Mouse (Mus musculus) E14TG2a.4 (cell line): Measurements from ENCODE around the gene Tomm22.
A peak's percentile ranks its signal among the peaks of the same experiment; 100 is the strongest.

Source experiments
- H3K27me3 ChIP-seq: 2 replicates; pipeline ENCODE4 v1.6.1; 2014; ENCODE audit warnings: low read length, control low read depth; ENCODE audit not compliant: insufficient read depth
- H3K36me3 ChIP-seq: 2 replicates; pipeline ENCODE4 v1.6.1; 2014; ENCODE audit warnings: low read length, control low read depth; ENCODE audit not compliant: insufficient read depth
- H3K4me1 ChIP-seq: replicated peaks from 2 replicates; pipeline ENCODE4 v1.6.1; 2014; ENCODE audit warnings: low read depth, low read length, control low read depth
- H3K4me3 ChIP-seq: replicated peaks from 2 replicates; pipeline ENCODE4 v1.5.1; 2014; ENCODE audit warnings: mild to moderate bottlenecking, low read length
- H3K9me3 ChIP-seq: 2 replicates; pipeline ENCODE4 v1.6.1; 2014; ENCODE audit warnings: low read length, control low read depth
- CTCF ChIP-seq: conservative IDR thresholded peaks from 2 replicates; pipeline ENCODE4 v1.5.1; 2014; ENCODE audit warnings: low read length
- NANOG ChIP-seq: IDR thresholded peaks from 2 replicates; pipeline ENCODE4 v1.6.1; 2014; ENCODE audit warnings: borderline replicate concordance, low read length, mixed read lengths
- POU5F1 ChIP-seq: IDR thresholded peaks from 2 replicates; pipeline ENCODE4 v1.6.1; 2014; ENCODE audit warnings: low read length, borderline replicate concordance

Gene Tomm22

DNA sequence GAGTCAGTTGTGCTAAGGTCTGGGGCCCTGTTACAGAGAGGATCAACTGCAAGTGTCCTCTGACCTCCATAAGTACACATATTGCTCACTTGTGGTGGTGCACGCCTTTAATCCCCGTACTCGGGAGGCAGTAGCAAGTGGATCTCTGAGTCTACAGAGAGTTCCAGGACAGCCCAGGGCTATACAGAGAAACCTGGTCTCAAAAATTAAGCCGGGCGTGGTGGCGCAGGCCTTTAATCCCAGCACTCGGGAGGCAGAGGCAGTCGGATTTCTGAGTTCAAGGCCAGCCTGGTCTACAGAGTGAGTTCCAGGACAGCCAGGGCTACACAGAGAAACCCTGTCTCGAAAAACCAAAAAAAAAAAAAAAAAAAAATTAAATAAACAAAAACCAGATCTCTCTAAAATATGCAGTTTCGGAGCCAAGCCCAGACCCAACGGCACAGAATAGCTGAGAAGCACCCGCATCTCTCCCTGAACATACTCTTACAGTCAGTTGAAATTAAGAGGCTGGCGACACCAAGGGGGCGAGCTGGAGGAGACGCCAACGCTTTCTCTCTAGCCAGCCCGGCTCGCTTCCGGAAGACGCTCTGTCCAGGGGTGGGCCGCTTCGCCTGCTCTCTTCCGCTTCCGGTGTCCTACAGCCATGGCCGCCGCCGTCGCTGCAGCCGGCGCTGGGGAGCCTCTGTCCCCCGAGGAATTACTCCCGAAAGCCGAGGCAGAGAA, at the start of gene Tomm22:
Gene Tomm22 (plus strand): TSS at position 613 of the 723 bp plus-strand sequence.
- Histone ChIP-seq H3K4me3 (peak within 1 kb of the TSS; percentile 97), H3K36me3 (peaks cover 66% of the 10 kb centered on the region), H3K4me1 (peaks cover 50% of the 10 kb centered on the region), H3K9me3 (no peaks in the 10 kb centered on the region), H3K27me3 (no peaks in the 10 kb centered on the region)
- no peak for TF ChIP-seq CTCF
- TF ChIP-seq POU5F1: no peak
- TF ChIP-seq NANOG: no peak

- Histone ChIP-seq H3K36me3 (no peaks in the 10 kb centered on the region), H3K27me3 (peaks cover 11% of the 10 kb centered on the region; the same call in 1 of the 2 replicates), H3K9me3 (no peaks in the 10 kb centered on the region), H3K4me3 (peak overlapping the region; percentile 24), H3K4me1 (peaks cover 55% of the 10 kb centered on the region)
- no peak for TF ChIP-seq NANOG
- no peak for TF ChIP-seq POU5F1
- TF ChIP-seq CTCF: no peak
Observed at GRCm38 (mm10) chr15:79630471-79630870, 40.2 kb upstream of the Tomm22 start.

GRCm38 (mm10) chr15:79641135-79641817, 29.4 kb upstream of the Tomm22 start:
- 0 out of 2 replicates have a peak, but pooled peaks cover 9% of the 10 kb centered on the region for H3K27me3 ChIP-seq
- TF ChIP-seq POU5F1 (no peak), NANOG (no peak)
- no peaks in the 10 kb centered on the region for H3K36me3 ChIP-seq
- H3K4me1 ChIP-seq: peaks cover 31% of the 10 kb centered on the region
- H3K4me3 ChIP-seq: no peak overlapping the region
- H3K9me3 ChIP-seq: no peaks in the 10 kb centered on the region

DNA sequence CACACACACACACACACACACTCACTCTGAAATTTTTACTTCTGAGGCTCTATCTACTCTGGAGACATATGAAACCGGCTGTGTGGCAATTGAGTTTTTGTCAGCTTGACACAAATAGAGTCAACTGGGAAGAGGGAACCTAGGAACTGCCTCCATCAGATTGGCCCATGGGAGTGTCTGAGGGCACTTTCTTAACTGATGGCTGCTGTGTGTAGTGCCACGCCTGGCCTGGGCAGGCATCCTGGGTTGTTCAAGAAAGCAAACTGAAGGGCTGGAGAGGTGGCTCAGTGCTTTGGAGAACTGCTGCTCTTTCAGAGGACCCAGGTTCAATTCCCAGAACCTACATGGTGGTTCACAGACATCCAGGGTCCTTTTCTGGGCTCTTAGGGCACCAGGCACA, 25.2 kb upstream of the Tomm22 start:
- Histone ChIP-seq H3K9me3 (no peaks in the 10 kb centered on the region), H3K27me3 (0 out of 2 replicates have a peak, but pooled peaks cover 7% of the 10 kb centered on the region), H3K36me3 (no peaks in the 10 kb centered on the region), H3K4me3 (no peak overlapping the region), H3K4me1 (peaks cover 39% of the 10 kb centered on the region)
- TF ChIP-seq CTCF: no peak
- TF ChIP-seq POU5F1: no peak
- TF ChIP-seq NANOG: no peak

- H3K27me3 ChIP-seq: 0 out of 2 replicates have a peak, but pooled peaks cover 3% of the 10 kb centered on the region
- peaks cover 26% of the 10 kb centered on the region for H3K4me1 ChIP-seq
- no peaks in the 10 kb centered on the region for H3K36me3 ChIP-seq
- no peak for TF ChIP-seq POU5F1
- no peak for TF ChIP-seq CTCF
- no peak for TF ChIP-seq NANOG
- H3K9me3 ChIP-seq: no peaks in the 10 kb centered on the region
- H3K4me3 ChIP-seq: no peak overlapping the region
Observed at GRCm38 (mm10) chr15:79648130-79648529, 22.5 kb upstream of the Tomm22 start.

GRCm38 (mm10) chr15:79650569-79650968, 20.1 kb upstream of the Tomm22 start:
- no peaks in the 10 kb centered on the region for H3K36me3 ChIP-seq
- no peaks in the 10 kb centered on the region for H3K9me3 ChIP-seq
- H3K27me3 ChIP-seq: 0 out of 2 replicates have a peak, but pooled peaks cover 3% of the 10 kb centered on the region
- no peak for TF ChIP-seq POU5F1
- TF ChIP-seq CTCF: peak; percentile 80
- peaks cover 25% of the 10 kb centered on the region for H3K4me1 ChIP-seq
- H3K4me3 ChIP-seq: no peak overlapping the region

DNA sequence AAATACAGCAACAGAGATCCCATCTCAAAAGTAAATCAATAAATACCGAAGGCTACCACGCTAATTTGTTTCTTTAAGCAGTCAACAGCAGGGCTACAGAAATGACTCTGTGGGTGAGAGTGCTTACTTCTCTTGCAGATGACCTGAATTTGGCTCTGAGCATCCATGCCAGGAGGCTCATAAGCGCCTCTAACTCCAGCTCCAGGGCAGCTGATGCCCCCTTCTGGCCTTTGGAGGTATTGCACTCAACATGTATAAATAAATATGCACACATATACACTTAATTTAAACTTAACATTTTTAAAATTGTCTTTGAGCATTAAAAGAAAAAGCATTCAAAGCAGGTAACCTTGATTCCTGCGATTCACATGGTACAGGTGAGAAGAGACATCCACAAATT, 19.2 kb upstream of the Tomm22 start:
- Histone ChIP-seq H3K4me3 (no peak overlapping the region), H3K9me3 (no peaks in the 10 kb centered on the region), H3K27me3 (0 out of 2 replicates have a peak, but pooled peaks cover 3% of the 10 kb centered on the region), H3K4me1 (peaks cover 25% of the 10 kb centered on the region), H3K36me3 (no peaks in the 10 kb centered on the region)
- TF ChIP-seq NANOG (no peak), CTCF (peak; percentile 89), POU5F1 (no peak)

- Histone ChIP-seq H3K4me3 (no peak overlapping the region), H3K4me1 (peaks cover 27% of the 10 kb centered on the region), H3K27me3 (no peaks in the 10 kb centered on the region), H3K9me3 (no peaks in the 10 kb centered on the region), H3K36me3 (0 out of 2 replicates have a peak, but pooled peaks cover 5% of the 10 kb centered on the region)
- TF ChIP-seq NANOG (no peak), POU5F1 (no peak), CTCF (no peak)
Observed at GRCm38 (mm10) chr15:79656451-79656850, 14.2 kb upstream of the Tomm22 start.
